Mouse (Mus musculus) ES-Bruce4 (cell line): ENCODE measurements at regions not wholly inside any gene's neighbourhood (a gene's known extent, or its start where the extent isn't known, plus 50 kb on each side); places are given as distances from the start of the nearest gene placed in this dataset.

Experiments used
- CTCF ChIP-seq: IDR thresholded peaks from one replicate; pipeline ENCODE4 v1.8.1; 2011; ENCODE audit warnings: low read depth, low read length
- EP300 ChIP-seq: IDR thresholded peaks from 2 replicates; pipeline ENCODE4 v1.6.1; 2011; ENCODE audit warnings: low read depth, low read length; ENCODE audit not compliant: insufficient read depth
- POLR2A ChIP-seq: IDR thresholded peaks from one replicate; pipeline ENCODE4 v1.8.1; 2011; ENCODE audit warnings: low read length; ENCODE audit not compliant: insufficient read depth

DNA sequence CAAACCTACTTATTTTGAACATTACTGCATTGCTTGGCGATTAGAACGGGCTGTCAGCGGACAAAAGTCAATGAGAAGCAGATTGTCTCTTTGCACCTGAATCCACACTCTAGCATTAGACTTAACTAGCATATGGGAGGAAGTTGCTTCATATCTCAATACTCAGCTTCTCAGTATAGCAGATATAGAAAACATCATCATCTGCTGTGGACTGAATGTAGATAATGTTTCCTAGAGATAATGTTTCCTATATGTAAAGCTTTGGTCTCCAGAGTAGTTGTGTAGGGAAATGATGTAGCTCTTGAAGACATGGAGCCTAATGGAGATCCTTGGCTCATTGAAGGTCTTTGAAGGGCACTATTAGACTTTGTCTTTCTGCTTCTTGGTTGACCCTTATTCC lies 267.0 kb upstream of the Rspo3 start:
- TF ChIP-seq CTCF (no peak), POLR2A (no peak), EP300 (no peak)
